ENCODE assay signal across 13 mouse cellular contexts in the genomic region with DNA sequence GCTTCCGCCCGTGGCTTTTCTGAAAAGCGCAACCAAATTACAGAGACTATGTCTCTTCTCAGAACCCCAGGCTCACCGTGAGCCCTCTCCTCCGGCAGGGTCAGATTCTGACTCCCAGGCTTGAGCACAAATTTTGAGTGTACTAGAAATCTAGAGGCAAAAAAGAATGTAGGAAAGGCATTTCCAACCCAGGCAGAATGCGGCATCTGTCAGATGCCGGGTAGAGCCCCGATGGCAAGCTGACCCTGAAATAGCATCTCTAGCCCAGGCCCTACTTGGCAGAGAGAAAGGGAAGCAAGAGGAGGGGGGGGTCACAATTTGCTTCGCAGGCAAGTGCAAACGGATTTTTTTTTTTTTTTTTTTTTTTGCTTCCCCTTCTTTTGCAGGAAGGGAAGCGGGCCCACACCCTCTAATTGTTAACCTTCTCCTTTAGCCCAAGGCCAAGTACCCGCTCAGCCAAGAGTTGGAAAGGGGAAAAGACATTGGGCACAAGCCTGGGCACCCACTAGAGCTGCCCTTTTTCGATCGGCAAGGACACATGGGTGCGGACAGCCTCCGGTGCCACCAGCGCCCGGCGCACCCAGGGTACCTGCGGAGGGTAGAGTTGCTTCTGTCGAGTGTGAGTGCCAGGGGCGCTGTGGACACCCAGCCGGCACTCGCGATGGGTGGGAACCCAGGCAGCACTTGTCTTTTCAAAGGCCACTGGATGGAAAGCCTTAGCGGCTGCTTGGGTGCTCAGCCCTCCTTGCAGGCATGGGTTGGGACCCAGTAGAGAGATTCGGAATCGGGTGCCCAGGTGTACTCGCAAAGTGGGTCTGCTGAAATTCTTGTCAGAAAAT. TPM values are rescaled to one million over a fixed set of nuclear protein-coding genes. Genes with fewer than 3 reads are reported as not detected.
A peak's percentile ranks its signal among the peaks of the same experiment; 100 is the strongest.
DNase-seq lines count a peak whose midpoint lies in the region; ATAC-seq lines count a peak whose summit lies in the region.
"Had no signal": no experiment of that assay in that cellular context is flagged by ENCODE, and none has a peak within 500 bp of the region (broad histone marks: within the 10 kb centered on the region; RNA-seq: fewer than 3 reads in every experiment).

No protein-coding gene starts in this region.

- H3K4me2 ChIP-seq in neural tube, embryonic 15.5 days = no peak overlapping the region
- H3K4me2 ChIP-seq in forebrain, embryonic 15.5 days (replicated peaks) = peak overlapping the region; percentile 90
- H3K4me2 ChIP-seq: liver, embryonic 13.5 days had no signal

- no peak overlapping the region for H3K4me3 ChIP-seq in neural tube, embryonic 15.5 days (replicated peaks)
- H3K4me3 ChIP-seq in forebrain, embryonic 15.5 days = peak overlapping the region; percentile 57
- peak overlapping the region; percentile 18 for H3K4me3 ChIP-seq in midbrain, embryonic 10.5 days
- H3K4me3 ChIP-seq: liver, embryonic 13.5 days had no signal

- H3K36me3 ChIP-seq in neural tube, embryonic 15.5 days = no peaks in the 10 kb centered on the region
- no peaks in the 10 kb centered on the region for H3K36me3 ChIP-seq in forebrain, embryonic 15.5 days
- H3K36me3 ChIP-seq in midbrain, embryonic 10.5 days = no peaks in the 10 kb centered on the region
- H3K36me3 ChIP-seq: liver, embryonic 13.5 days had no signal

- DNase-seq in neural tube, embryonic 10.5 days (ENCODE audit: extremely low spot score, low spot score) = peak; percentile 62
- peak; percentile 58 for DNase-seq in midbrain, embryonic 10.5 days (ENCODE audit: low spot score)
- DNase-seq in cerebellum, adult 8-10 months = no peak
- DNase-seq: kidney, postnatal 25 days; liver, embryonic 13.5 days had no signal

- peaks cover 22% of the 10 kb centered on the region for H3K4me1 ChIP-seq in neural tube, embryonic 15.5 days
- H3K4me1 ChIP-seq in forebrain, embryonic 15.5 days = peaks cover 81% of the 10 kb centered on the region
- H3K4me1 ChIP-seq in midbrain, embryonic 10.5 days = peaks cover 84% of the 10 kb centered on the region

- no peak for ATAC-seq in neural tube, embryonic 15.5 days (ENCODE audit: low FRiP score)
- ATAC-seq in forebrain, embryonic 15.5 days (replicated peaks) = no peak
- no peak for ATAC-seq in megakaryocyte, adult 5-6 weeks (ENCODE audit: poor library complexity, severe bottlenecking)
- ATAC-seq in megakaryocyte progenitor cell, adult 5-6 weeks (replicated peaks; ENCODE audit: poor library complexity) = no peak

- H3K9me3 ChIP-seq in neural tube, embryonic 15.5 days (replicated peaks) = no peaks in the 10 kb centered on the region
- H3K9me3 ChIP-seq in forebrain, embryonic 15.5 days = no peaks in the 10 kb centered on the region
- H3K9me3 ChIP-seq in midbrain, embryonic 10.5 days (replicated peaks) = no peaks in the 10 kb centered on the region
- H3K9me3 ChIP-seq: liver, embryonic 13.5 days had no signal

- no peak overlapping the region for H3K27ac ChIP-seq in neural tube, embryonic 15.5 days (replicated peaks)
- peak overlapping the region; percentile 97 for H3K27ac ChIP-seq in forebrain, embryonic 15.5 days (replicated peaks)
- H3K27ac ChIP-seq in midbrain, embryonic 10.5 days (replicated peaks) = no peak overlapping the region
- H3K27ac ChIP-seq: liver, embryonic 13.5 days had no signal

- WGBS in neural tube, embryonic 15.5 days = 4% methylated on average over 29 of the region's 29 CpGs
- WGBS in forebrain, embryonic 15.5 days = 6% methylated on average over 29 of the region's 29 CpGs
- 1% methylated on average over 29 of the region's 29 CpGs for WGBS in midbrain, embryonic 10.5 days

- H3K9ac ChIP-seq in neural tube, embryonic 15.5 days (replicated peaks) = no peak overlapping the region
- peak overlapping the region; percentile 50 for H3K9ac ChIP-seq in forebrain, embryonic 15.5 days (replicated peaks)
- H3K9ac ChIP-seq: liver, embryonic 13.5 days had no signal

- peaks cover 80% of the 10 kb centered on the region for H3K27me3 ChIP-seq in neural tube, embryonic 15.5 days (replicated peaks)
- peaks cover 37% of the 10 kb centered on the region for H3K27me3 ChIP-seq in forebrain, embryonic 15.5 days
- H3K27me3 ChIP-seq in midbrain, embryonic 10.5 days (ENCODE audit: low read depth, poor library complexity, severe bottlenecking) = peaks cover 100% of the 10 kb centered on the region

RNA-seq across cellular contexts. Expression of a gene that starts 5.1 kb away (rescaled TPM):
- polyA plus RNA-seq in neural tube, embryonic 15.5 days (2015; fragmentation: Nextera tagmentation; extraction: Ambion mirVana) = 0.40 and 0.91 TPM in 2 replicates
- polyA plus RNA-seq in forebrain, embryonic 15.5 days (2015; fragmentation: Nextera tagmentation; extraction: Ambion mirVana) = 6.8 and 7.0 TPM in 2 replicates
- polyA plus RNA-seq in midbrain, embryonic 10.5 days (2016; fragmentation: Nextera tagmentation; extraction: Ambion mirVana) = 3.2 and 3.4 TPM in 2 replicates
- total RNA-seq in megakaryocyte, adult 5-6 weeks (2015) = not detected in 2 replicates
- total RNA-seq in megakaryocyte, adult 5-6 weeks (2017) = not detected in 2 replicates
- not detected in 2 replicates for total RNA-seq in megakaryocyte progenitor cell, adult 5-6 weeks (2015)
- total RNA-seq in megakaryocyte progenitor cell, adult 5-6 weeks (2017) = not detected in 2 replicates
- total RNA-seq: common myeloid progenitor, adult 5-6 weeks; heart, postnatal 14 days had no signal
- polyA plus RNA-seq: gonadal fat pad, adult 2 months; liver, embryonic 13.5 days; thymus, postnatal 0 days had no signal
